In the genomic region with DNA sequence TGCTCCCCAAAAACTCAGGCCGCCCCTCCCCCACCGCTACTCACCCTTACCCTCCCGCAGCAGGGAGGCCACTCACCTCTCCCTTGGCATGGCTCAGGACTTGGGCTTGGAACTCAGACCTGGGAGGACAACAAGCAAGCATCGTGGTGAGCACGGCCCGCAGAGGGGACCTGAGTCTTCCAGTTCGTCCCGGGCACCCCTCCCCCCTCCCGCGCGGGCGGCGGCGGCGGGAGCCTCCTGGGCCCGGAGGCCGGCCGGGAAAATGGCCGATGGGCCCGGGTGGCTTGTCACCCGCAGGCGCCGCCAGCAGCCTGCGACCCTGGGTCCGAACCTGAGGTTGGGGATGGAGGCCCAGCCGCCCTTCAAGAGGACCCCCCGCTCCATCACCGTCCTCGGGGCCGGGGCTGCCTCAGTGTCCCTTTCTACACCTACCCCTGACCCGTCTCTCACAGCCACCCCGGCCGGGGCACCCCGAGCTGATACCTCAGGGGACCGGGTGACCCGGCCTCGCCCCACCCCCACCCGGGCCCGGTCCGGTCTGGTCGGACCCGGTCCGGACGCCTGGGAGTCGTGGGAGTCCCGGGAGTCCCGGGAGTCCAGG, we compare ENCODE assay signal across 8 mouse cellular contexts. TPM values are rescaled to one million over a fixed set of nuclear protein-coding genes. Genes with fewer than 3 reads are reported as not detected.
DNase-seq lines count a peak whose midpoint lies in the region; ATAC-seq and TF ChIP-seq lines count a peak whose summit lies in the region.

No protein-coding gene starts in this region.

- H3K9me3 ChIP-seq in forebrain, embryonic 13.5 days (replicated peaks), result no peaks in the 10 kb centered on the region
- H3K9me3 ChIP-seq in hindbrain, postnatal 0 days (ENCODE audit: low read length), result no peaks in the 10 kb centered on the region
- H3K9me3 ChIP-seq in limb, embryonic 15.5 days, result no peaks in the 10 kb centered on the region

- H3K9ac ChIP-seq in forebrain, embryonic 13.5 days, result peak overlapping the region; percentile 83
- H3K9ac ChIP-seq in hindbrain, postnatal 0 days (replicated peaks; ENCODE audit: low read length), result peak overlapping the region; percentile 72
- H3K9ac ChIP-seq in limb, embryonic 15.5 days, result peak overlapping the region; percentile 64

- H3K27ac ChIP-seq in bone marrow macrophage, adult 2 months (ENCODE audit: insufficient read depth, low read depth, low read length), result no peak overlapping the region
- H3K27ac ChIP-seq in forebrain, embryonic 13.5 days, result peak overlapping the region; percentile 40; the same call in 1 of the 2 replicates
- H3K27ac ChIP-seq in hindbrain, postnatal 0 days, result no peak overlapping the region
- H3K27ac ChIP-seq in limb, embryonic 15.5 days, result no peak overlapping the region

- peaks cover 3% of the 10 kb centered on the region; the same call in 1 of the 2 replicates for H3K27me3 ChIP-seq in forebrain, embryonic 13.5 days
- no peaks in the 10 kb centered on the region for H3K27me3 ChIP-seq in hindbrain, postnatal 0 days (ENCODE audit: insufficient read depth, low read length)
- no peaks in the 10 kb centered on the region for H3K27me3 ChIP-seq in limb, embryonic 15.5 days

- 0% methylated on average over 45 of the region's 47 CpGs for WGBS in forebrain, embryonic 13.5 days
- WGBS in hindbrain, postnatal 0 days, result under 1% methylated on average over 36 of the region's 47 CpGs
- WGBS in limb, embryonic 15.5 days, result under 1% methylated on average over 47 of the region's 47 CpGs

- H3K4me3 ChIP-seq in bone marrow macrophage, adult 2 months (ENCODE audit: insufficient read depth, low read length), result peak overlapping the region; percentile 64
- H3K4me3 ChIP-seq in forebrain, embryonic 13.5 days, result peak overlapping the region; percentile 79
- H3K4me3 ChIP-seq in hindbrain, postnatal 0 days (ENCODE audit: low read length), result peak overlapping the region; percentile 79
- H3K4me3 ChIP-seq in limb, embryonic 15.5 days, result peak overlapping the region; percentile 85

- TF ChIP-seq CTCF in bone marrow macrophage, adult 2 months (IDR thresholded peaks at IDR 0.05; ENCODE audit: low read depth, low read length), result no peak
- no peak for TF ChIP-seq CTCF in hindbrain, postnatal 0 days (IDR thresholded peaks at IDR 0.05; ENCODE audit: low read depth)

- DNase-seq in lung, adult 18-20 months, result peak; percentile 15 to 27
- DNase-seq in lung, postnatal 36 days, result no peak
- peak; percentile 16 for DNase-seq in hindbrain, postnatal 0 days (ENCODE audit: low spot score)
- DNase-seq in neural tube, embryonic 10.5 days (ENCODE audit: extremely low spot score, low spot score), result peak; percentile 67
- peak; percentile 74 for DNase-seq in thymus, postnatal 4 days

- ATAC-seq in forebrain, embryonic 13.5 days, result peak; percentile 12
- no peak; the same call in 1 of the 2 replicates for ATAC-seq in hindbrain, postnatal 0 days
- ATAC-seq in limb, embryonic 15.5 days (ENCODE audit: insufficient number of reproducible peaks, low FRiP score, low TSS enrichment, low read depth), result peak; percentile 22; the same call in 1 of the 2 replicates

- no peak for TF ChIP-seq POLR2A in bone marrow macrophage, adult 2 months (IDR thresholded peaks at IDR 0.05; ENCODE audit: borderline replicate concordance, low read depth, low read length)

- peaks cover 11% of the 10 kb centered on the region for H3K4me1 ChIP-seq in bone marrow macrophage, adult 2 months (ENCODE audit: control insufficient read depth, insufficient read depth, low read length)
- H3K4me1 ChIP-seq in forebrain, embryonic 13.5 days, result peaks cover 34% of the 10 kb centered on the region
- 0 out of 2 replicates have a peak, but pooled peaks cover 4% of the 10 kb centered on the region for H3K4me1 ChIP-seq in hindbrain, postnatal 0 days (ENCODE audit: insufficient read depth, low read length)
- peaks cover 29% of the 10 kb centered on the region for H3K4me1 ChIP-seq in limb, embryonic 15.5 days

- peak overlapping the region; percentile 94 for H3K4me2 ChIP-seq in forebrain, embryonic 13.5 days
- peak overlapping the region; percentile 97 for H3K4me2 ChIP-seq in hindbrain, postnatal 0 days (ENCODE audit: low read depth, low read length)
- H3K4me2 ChIP-seq in limb, embryonic 15.5 days, result peak overlapping the region; percentile 95

- H3K36me3 ChIP-seq in forebrain, embryonic 13.5 days (ENCODE audit: poor library complexity, severe bottlenecking), result peaks cover 11% of the 10 kb centered on the region; the same call in 1 of the 2 replicates
- H3K36me3 ChIP-seq in hindbrain, postnatal 0 days (ENCODE audit: insufficient read depth, low read length), result no peaks in the 10 kb centered on the region; the same call in 1 of the 2 replicates
- H3K36me3 ChIP-seq in limb, embryonic 15.5 days, result peaks cover 10% of the 10 kb centered on the region

RNA-seq across cellular contexts. Expression of a gene that starts 0.5 kb away (rescaled TPM):
- 7.0 and 10.2 TPM in 2 replicates for polyA plus RNA-seq in bone marrow macrophage, adult 2 months (2012; ENCODE audit: insufficient read depth, insufficient read length, missing spikeins)
- polyA plus RNA-seq in forebrain, embryonic 13.5 days (2015; fragmentation: Nextera tagmentation; extraction: Ambion mirVana), result 25.9 and 31.9 TPM in 2 replicates
- 11.5 and 15.7 TPM in 2 replicates for total RNA-seq in hindbrain, postnatal 0 days (2014; rRNA removed)
- 19.7 and 20.6 TPM in 2 replicates for polyA plus RNA-seq in hindbrain, postnatal 0 days (2015; fragmentation: Nextera tagmentation; extraction: Ambion mirVana)
- 55.6 and 62.3 TPM in 2 replicates for polyA plus RNA-seq in limb, embryonic 15.5 days (2015; fragmentation: Nextera tagmentation; extraction: Ambion mirVana)
